Mouse (Mus musculus) forelimb bud, embryonic 11.5 days (tissue): ENCODE results near the gene Tle6.

ENCODE experiments used
- DNase-seq: peaks from one replicate; pipeline ENCODE4 v3.0.0-alpha.2; 2012; ENCODE audit warnings: low read depth, low spot score

Tle6 gene

DNA sequence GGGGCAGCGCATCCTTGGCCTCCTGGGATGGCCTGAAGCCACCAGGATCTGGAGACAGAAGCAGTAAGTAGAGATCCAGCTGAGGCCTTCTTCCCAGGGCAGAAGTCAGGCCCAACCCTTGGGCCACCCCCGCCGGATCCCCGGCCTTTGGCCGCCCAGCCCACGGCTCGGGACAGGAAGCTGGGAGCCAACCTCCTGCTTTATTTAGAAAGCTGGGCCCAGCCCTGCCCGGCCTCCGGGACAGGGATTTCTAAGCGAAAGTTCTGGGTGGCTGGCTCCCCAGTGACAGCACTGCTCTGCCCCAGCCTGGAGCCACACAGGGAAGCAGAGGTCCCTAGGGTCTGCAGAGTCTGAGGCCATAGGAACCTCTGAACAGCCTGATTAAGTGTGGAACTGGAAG lies 59.1 kb downstream of the Tle6 start:
- no peak for DNase-seq

DNA sequence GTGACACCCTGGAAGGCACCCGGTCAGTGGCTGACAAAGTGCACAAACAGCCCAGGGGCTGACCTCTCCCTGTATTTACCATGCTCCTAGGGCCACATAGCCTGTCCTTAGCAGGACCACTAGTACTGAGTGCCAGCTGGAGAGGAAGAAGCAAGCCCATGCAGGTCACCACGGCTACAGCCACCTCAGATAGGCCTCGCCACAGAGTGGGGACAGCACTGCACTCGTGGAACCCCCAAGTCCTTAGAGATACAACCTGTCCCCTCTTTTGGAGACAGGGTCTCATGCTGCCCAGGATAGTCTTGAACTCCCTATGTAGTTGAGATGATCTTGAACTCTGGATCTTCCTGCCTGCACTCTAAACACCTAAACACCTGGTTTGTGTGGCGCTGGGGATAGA lies 59.5 kb downstream of the Tle6 start:
- DNase-seq: no peak
